In genomic region chr1:71056143-71056542, GRCm38 (mm10) we compare ENCODE assay signal across 19 mouse cellular contexts. TPM values are rescaled to one million over a fixed set of nuclear protein-coding genes. Genes with fewer than 3 reads are reported as not detected.
DNase-seq lines count a peak whose midpoint lies in the region; ATAC-seq and TF ChIP-seq lines count a peak whose summit lies in the region.
"Had no signal": no experiment of that assay in that cellular context is flagged by ENCODE, and none has a peak within 500 bp of the region (broad histone marks: within the 10 kb centered on the region; RNA-seq: fewer than 3 reads in every experiment).

No protein-coding gene starts in this region.

- DNase-seq in heart, embryonic 10.5 days (ENCODE audit: low spot score): no peak
- no peak for DNase-seq in heart, postnatal 14 days
- DNase-seq in MEL (ENCODE audit: low read depth, low spot score): peak; percentile 46
- DNase-seq in adrenal gland, postnatal 36 days: peak; percentile 2 to 5
- no peak for DNase-seq in cerebellum, postnatal 4 days (ENCODE audit: low spot score in 2 of 2)
- DNase-seq in testis, postnatal 14 days (ENCODE audit: low spot score): no peak
- DNase-seq: cerebellum, postnatal 36 days; forebrain, postnatal 0 days; gastrocnemius, postnatal 14 days; kidney, adult 18-20 months; kidney, postnatal 14 days; layer of hippocampus, adult 9-11 months; lung, postnatal 36 days had no signal

- peaks cover 4% of the 10 kb centered on the region; the same call in 1 of the 2 replicates for H3K36me3 ChIP-seq in heart, embryonic 10.5 days
- peaks cover 4 to 8% of the 10 kb centered on the region in 2 experiments; a peak in 3 of 4 replicates for H3K36me3 ChIP-seq in MEL (ENCODE audit: control insufficient read depth in 1 of 2, insufficient read depth in 2 of 2, low read length in 2 of 2)
- no peaks in the 10 kb centered on the region for H3K36me3 ChIP-seq in intestine, embryonic 16.5 days (ENCODE audit: control insufficient read depth, insufficient read depth, low read length)
- H3K36me3 ChIP-seq: hindbrain, embryonic 13.5 days; limb, embryonic 13.5 days; midbrain, embryonic 13.5 days had no signal

- WGBS in heart, embryonic 10.5 days: 33% methylated on average over 4 of the region's 4 CpGs
- WGBS in intestine, embryonic 16.5 days: 54% methylated on average over 4 of the region's 4 CpGs

- no peak for TF ChIP-seq POLR2A in MEL (IDR thresholded peaks at IDR 0.05; ENCODE audit: control insufficient read depth in 1 of 2, insufficient read depth in 1 of 2, low read depth in 1 of 2, low read length in 2 of 2, poor library complexity in 1 of 2)

- no peak for TF ChIP-seq RAD21 in MEL (IDR thresholded peaks at IDR 0.05; ENCODE audit: low read depth, low read length)

- H3K4me1 ChIP-seq in heart, embryonic 10.5 days: peaks cover 20% of the 10 kb centered on the region; the same call in 1 of the 2 replicates
- H3K4me1 ChIP-seq in MEL (ENCODE audit: control insufficient read depth in 1 of 2, insufficient read depth in 2 of 2, low read length in 2 of 2): 0 out of 4 replicates have a peak, but pooled peaks cover 0 to 4% of the 10 kb centered on the region in 2 experiments
- no peaks in the 10 kb centered on the region for H3K4me1 ChIP-seq in intestine, embryonic 16.5 days (ENCODE audit: control insufficient read depth, insufficient read depth, low read length)
- H3K4me1 ChIP-seq: hindbrain, embryonic 13.5 days; limb, embryonic 13.5 days; liver, embryonic 15.5 days; midbrain, embryonic 13.5 days had no signal

- ATAC-seq in intestine, embryonic 16.5 days: peak; percentile 69
- ATAC-seq: forebrain, postnatal 0 days; midbrain, embryonic 13.5 days; Patski had no signal

- intact Hi-C loops in heart, postnatal 14 days (cut with DNase I): no loop called here

- H3K27ac ChIP-seq in heart, embryonic 10.5 days: peak overlapping the region; percentile 47; the same call in 1 of the 2 replicates
- no peak overlapping the region for H3K27ac ChIP-seq in MEL (ENCODE audit: control insufficient read depth, low read depth, low read length)
- H3K27ac ChIP-seq in intestine, embryonic 16.5 days (ENCODE audit: low read length): no peak overlapping the region
- H3K27ac ChIP-seq: hindbrain, embryonic 13.5 days; limb, embryonic 13.5 days; liver, embryonic 15.5 days; midbrain, embryonic 13.5 days had no signal

- H3K9ac ChIP-seq in MEL (ENCODE audit: control insufficient read depth, low read depth, low read length, poor library complexity, severe bottlenecking): no peak overlapping the region
- no peak overlapping the region for H3K9ac ChIP-seq in intestine, embryonic 16.5 days (ENCODE audit: low read depth, low read length)
- H3K9ac ChIP-seq: forebrain, postnatal 0 days; hindbrain, embryonic 13.5 days; limb, embryonic 13.5 days; liver, embryonic 15.5 days; midbrain, embryonic 13.5 days had no signal

- H3K27me3 ChIP-seq in heart, embryonic 10.5 days (ENCODE audit: insufficient read depth, poor library complexity, severe bottlenecking): no peaks in the 10 kb centered on the region
- H3K27me3 ChIP-seq in MEL (ENCODE audit: control insufficient read depth in 1 of 2, insufficient read depth in 2 of 2, low read length in 2 of 2): no peaks in the 10 kb centered on the region
- no peaks in the 10 kb centered on the region for H3K27me3 ChIP-seq in intestine, embryonic 16.5 days (replicated peaks; ENCODE audit: control insufficient read depth, insufficient read depth, low read length)
- H3K27me3 ChIP-seq: hindbrain, embryonic 13.5 days; limb, embryonic 13.5 days; liver, embryonic 15.5 days; midbrain, embryonic 13.5 days; Patski had no signal

- H3K4me3 ChIP-seq in heart, embryonic 10.5 days: no peak overlapping the region
- H3K4me3 ChIP-seq in MEL (ENCODE audit: control insufficient read depth in 1 of 2, insufficient read depth in 1 of 2, low read depth in 2 of 2, low read length in 2 of 2): no peak overlapping the region
- H3K4me3 ChIP-seq in intestine, embryonic 16.5 days (ENCODE audit: low read length): no peak overlapping the region
- H3K4me3 ChIP-seq: hindbrain, embryonic 13.5 days; limb, embryonic 13.5 days; liver, embryonic 15.5 days; midbrain, embryonic 13.5 days had no signal

- no peaks in the 10 kb centered on the region; the same call in 1 of the 2 replicates for H3K79me2 ChIP-seq in MEL (ENCODE audit: control insufficient read depth, insufficient read depth, low read length, poor library complexity)

- H3K4me2 ChIP-seq in intestine, embryonic 16.5 days (ENCODE audit: low read depth, low read length): no peak overlapping the region
- H3K4me2 ChIP-seq: hindbrain, embryonic 13.5 days; limb, embryonic 13.5 days; liver, embryonic 15.5 days; midbrain, embryonic 13.5 days had no signal

- no peak for TF ChIP-seq CTCF in MEL (IDR thresholded peaks at IDR 0.05 in 2 of 3, conservative IDR thresholded peaks at IDR 0.05 in 1 of 3; ENCODE audit: control insufficient read depth in 1 of 3, insufficient read depth in 1 of 3, low read depth in 2 of 3, low read length in 3 of 3, poor library complexity in 1 of 3, severe bottlenecking in 1 of 3)

- H3K9me3 ChIP-seq in heart, embryonic 10.5 days: no peaks in the 10 kb centered on the region
- H3K9me3 ChIP-seq in MEL (replicated peaks; ENCODE audit: insufficient read depth, low read length): no peaks in the 10 kb centered on the region
- H3K9me3 ChIP-seq in intestine, embryonic 16.5 days (ENCODE audit: control insufficient read depth, low read length): no peaks in the 10 kb centered on the region
- H3K9me3 ChIP-seq: hindbrain, embryonic 13.5 days; limb, embryonic 13.5 days; liver, embryonic 15.5 days; midbrain, embryonic 13.5 days had no signal

- TF ChIP-seq EP300 in MEL (IDR thresholded peaks at IDR 0.05; ENCODE audit: low read depth in 1 of 2, low read length in 2 of 2): no peak

TF ChIP-seq in MEL, 35 proteins besides CTCF, POLR2A, EP300 and RAD21:
- TF ChIP-seq MXI1 (IDR thresholded peaks at IDR 0.05; ENCODE audit: low read depth, low read length): no peak
- TF ChIP-seq TCF12 (IDR thresholded peaks at IDR 0.05; ENCODE audit: low read depth, low read length): no peak
- TF ChIP-seq GATA1 (IDR thresholded peaks at IDR 0.05; ENCODE audit: low read depth, low read length): peak; percentile 32; the same call in 1 of the 2 replicates
- TF ChIP-seq MEF2A (IDR thresholded peaks at IDR 0.05; ENCODE audit: extremely low read depth, insufficient replicate concordance, low read depth, low read length, poor library complexity, severe bottlenecking): no peak

RNA-seq across cellular contexts. Expression of gene Bard1, which starts 46.8 kb away (rescaled TPM):
- polyA plus RNA-seq in heart, embryonic 10.5 days (2016; fragmentation: Nextera tagmentation; extraction: Ambion mirVana): 1.8 and 2.0 TPM in 2 replicates
- total RNA-seq in heart, postnatal 14 days (2021): 1 to 10 TPM; 1.0 to 1.8 TPM
- 10.9 and 12.8 TPM in 2 replicates for total RNA-seq in MEL (2012; rRNA removed)
- polyA plus RNA-seq in MEL (2012; ENCODE audit: insufficient read depth in 1 of 2, insufficient read length in 2 of 2, low read depth in 1 of 2, low replicate concordance in 2 of 2, missing spikeins in 1 of 2): 1 to 10 TPM in 1 of 2 experiments, not detected in 1; 8.1 TPM
- 1 to 10 TPM; 1.4 to 1.5 TPM for total RNA-seq in adrenal gland, postnatal 36 days (2021)
- 1.1 and 1.5 TPM in 2 replicates for polyA plus RNA-seq in intestine, embryonic 16.5 days (2015; fragmentation: Nextera tagmentation; extraction: Ambion mirVana)

Comparison
In these comparisons a context has a peak if more than half of its experiments do, and no peak if none do; other contexts are left out.
1. DNase-seq: peak in MEL (single experiment) and adrenal gland, postnatal 36 days (2 of 2); none in heart, embryonic 10.5 days (single experiment), heart, postnatal 14 days (0 of 2), cerebellum, postnatal 4 days (0 of 2) and testis, postnatal 14 days (single experiment).